Mouse (Mus musculus) stomach, embryonic 16.5 days (tissue): ENCODE measurements around the gene Pop5. TPM values are rescaled to one million over a fixed set of nuclear protein-coding genes. Genes with fewer than 3 reads are reported as not detected.

Experiments
- ATAC-seq: fragments of 200-750 bp; cut with Nextera tagmentation; 2 replicates; pipeline ENCODE4 v1.8.0; 2017; ENCODE audit warnings: moderate number of reproducible peaks, moderate TSS enrichment; ENCODE audit not compliant: insufficient read depth, low FRiP score
- H3K27ac ChIP-seq: fragments of 300-500 bp; sonication (generic); 2 replicates; pipeline ENCODE4 v1.5.1; 2014; ENCODE audit warnings: low read length
- H3K27me3 ChIP-seq: fragments of 300-500 bp; sonication (generic); 2 replicates; pipeline ENCODE4 v1.6.1; 2014; ENCODE audit warnings: low read length, control low read depth, mixed read lengths; ENCODE audit not compliant: control insufficient read depth, insufficient read depth
- H3K36me3 ChIP-seq: fragments of 300-500 bp; sonication (generic); 2 replicates; pipeline ENCODE4 v1.6.1; 2014; ENCODE audit warnings: low read length; ENCODE audit not compliant: control insufficient read depth, insufficient read depth
- H3K4me1 ChIP-seq: fragments of 300-500 bp; sonication (generic); 2 replicates; pipeline ENCODE4 v1.6.1; 2014; ENCODE audit warnings: low read length, control low read depth, mixed read lengths; ENCODE audit not compliant: control insufficient read depth, insufficient read depth
- H3K4me2 ChIP-seq: fragments of 300-500 bp; sonication (generic); 2 replicates; pipeline ENCODE4 v1.6.1; 2014; ENCODE audit warnings: low read depth, low read length, mixed read lengths
- H3K4me3 ChIP-seq: fragments of 300-500 bp; sonication (generic); replicated peaks from 2 replicates; pipeline ENCODE4 v1.5.1; 2014; ENCODE audit warnings: mild to moderate bottlenecking, low read length
- H3K9ac ChIP-seq: fragments of 300-500 bp; sonication (generic); 2 replicates; pipeline ENCODE4 v1.6.1; 2014; ENCODE audit warnings: low read length
- H3K9me3 ChIP-seq: fragments of 300-500 bp; sonication (generic); replicated peaks from 2 replicates; pipeline ENCODE4 v1.6.1; 2016; ENCODE audit warnings: low read length, control low read depth; ENCODE audit not compliant: control insufficient read depth
- WGBS: fragments of 180-500 bp; shearing (Covaris S2); extraction: QIAGEN DNeasy Blood & Tissue Kit; methylation state at CpG from one replicate; pipeline ENCODE4 v1.1.7; 2014; 5-methylcytosine and 5-hydroxymethylcytosine counted together
- polyA plus RNA-seq: library from polyadenylated mRNA; unstranded; fragments of >200 nt; fragmentation: Nextera tagmentation; extraction: Ambion mirVana; gene quantifications from 2 replicates; pipeline ENCODE4 v1.2.1, GENCODE M21; 2015

Gene Pop5
- polyA plus RNA-seq, 1 experiment from 2014 or later: 100 TPM

DNA sequence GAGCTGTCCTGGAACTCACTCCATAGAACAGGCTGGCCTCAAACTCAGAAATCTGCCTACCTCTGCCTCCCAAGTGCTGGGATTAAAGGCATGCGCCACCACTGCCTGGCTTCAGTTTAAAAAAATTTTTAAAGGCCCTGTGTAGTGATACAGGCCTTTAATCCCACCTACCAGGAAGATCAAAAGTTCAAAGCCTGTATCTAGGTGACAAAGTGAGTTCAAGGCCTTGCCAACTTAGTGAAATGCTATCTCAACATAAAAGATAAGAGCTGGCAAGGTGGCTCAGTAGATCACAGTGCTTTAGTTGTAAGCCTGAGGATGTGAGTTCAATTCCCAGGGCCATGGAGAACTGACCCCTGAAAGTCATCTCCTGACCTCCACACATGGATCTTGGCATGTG, 42.4 kb downstream of the Pop5 start:
- Histone ChIP-seq H3K4me1 (peaks cover 9% of the 10 kb centered on the region), H3K9ac (no peak overlapping the region), H3K27ac (no peak overlapping the region), H3K4me3 (no peak overlapping the region), H3K27me3 (no peaks in the 10 kb centered on the region), H3K4me2 (no peak overlapping the region), H3K9me3 (no peaks in the 10 kb centered on the region), H3K36me3 (no peaks in the 10 kb centered on the region)
- ATAC-seq: no peak
- 71% methylated on average over 1 of the region's 1 CpGs for WGBS

DNA sequence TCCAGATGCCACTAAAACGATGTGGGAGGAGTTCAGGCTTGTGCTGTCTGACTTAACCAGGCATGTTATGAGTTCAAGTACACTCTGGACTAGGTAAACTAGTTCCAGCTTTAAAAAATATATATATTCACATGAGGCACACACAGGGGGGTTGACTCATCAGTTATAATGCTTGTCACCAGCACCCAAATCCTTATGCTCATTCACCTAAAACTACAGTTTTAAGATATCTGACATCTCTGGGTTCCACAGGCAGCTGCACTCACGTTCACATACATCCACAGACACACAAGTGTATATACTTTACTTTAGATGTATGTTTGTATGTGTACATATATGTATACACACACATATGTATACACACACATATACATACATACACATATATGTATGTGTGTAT, 43.1 kb downstream of the Pop5 start:
- Histone ChIP-seq H3K4me1 (peaks cover 4% of the 10 kb centered on the region), H3K4me2 (no peak overlapping the region), H3K4me3 (no peak overlapping the region), H3K9ac (no peak overlapping the region), H3K27ac (no peak overlapping the region), H3K27me3 (no peaks in the 10 kb centered on the region), H3K9me3 (no peaks in the 10 kb centered on the region), H3K36me3 (no peaks in the 10 kb centered on the region)
- ATAC-seq: no peak
- 68% methylated on average over 2 of the region's 2 CpGs for WGBS

DNA sequence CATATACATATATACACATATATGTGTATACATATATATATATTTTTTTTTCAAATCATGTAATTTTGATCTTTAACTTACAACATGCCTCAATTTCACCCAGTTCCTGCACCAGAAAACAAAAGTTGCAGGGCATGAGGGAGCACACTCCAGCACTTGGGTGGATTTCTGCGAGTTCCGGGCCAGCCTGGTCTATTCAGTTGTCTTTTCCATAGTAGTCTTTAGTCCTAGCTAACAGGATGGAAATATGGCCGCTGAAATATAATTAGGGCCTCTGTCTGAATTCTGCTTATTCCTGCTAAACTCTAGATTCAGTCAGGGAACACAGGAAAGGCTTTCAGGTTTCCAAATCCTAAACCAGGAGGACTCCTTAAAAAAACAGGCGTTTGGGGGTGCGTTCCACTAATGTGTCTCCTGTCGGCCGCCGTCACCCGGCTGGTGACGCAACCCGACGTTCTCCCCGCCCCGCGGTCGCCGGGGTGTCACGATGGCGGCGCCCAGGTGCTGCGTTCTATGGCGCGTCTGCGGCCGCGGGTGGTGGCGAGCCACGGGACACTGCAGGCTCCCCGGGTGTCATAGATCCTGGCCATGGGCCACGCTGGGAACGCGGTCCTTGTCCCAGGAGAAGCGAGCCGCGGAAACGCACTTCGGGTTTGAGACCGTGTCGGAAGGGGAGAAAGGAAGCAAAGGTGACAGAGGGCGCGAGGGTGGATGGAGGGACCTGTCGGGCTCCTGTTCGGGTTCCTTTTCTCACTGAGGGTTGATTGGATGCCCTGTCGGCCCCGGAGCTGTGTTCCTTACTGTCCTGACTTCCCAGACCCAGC, 43.8 kb downstream of the Pop5 start, which contains the start of gene Coq5:
Coq5 (plus strand) TSS at position 441 of the 824 bp plus-strand sequence.
- Histone ChIP-seq H3K4me1 (peaks cover 4% of the 10 kb centered on the region), H3K4me2 (peak within 1 kb of the TSS; percentile 94), H3K27me3 (no peaks in the 10 kb centered on the region), H3K9ac (peak within 1 kb of the TSS; percentile 90), H3K27ac (no peak within 1 kb of the TSS; the same call in 1 of the 2 replicates), H3K36me3 (0 out of 2 replicates have a peak, but pooled peaks cover 6% of the 10 kb centered on the region), H3K9me3 (no peaks in the 10 kb centered on the region), H3K4me3 (peak within 1 kb of the TSS; percentile 93)
- ATAC-seq: peak; percentile 88
- WGBS: 4% methylated on average over 45 of the region's 45 CpGs

DNA sequence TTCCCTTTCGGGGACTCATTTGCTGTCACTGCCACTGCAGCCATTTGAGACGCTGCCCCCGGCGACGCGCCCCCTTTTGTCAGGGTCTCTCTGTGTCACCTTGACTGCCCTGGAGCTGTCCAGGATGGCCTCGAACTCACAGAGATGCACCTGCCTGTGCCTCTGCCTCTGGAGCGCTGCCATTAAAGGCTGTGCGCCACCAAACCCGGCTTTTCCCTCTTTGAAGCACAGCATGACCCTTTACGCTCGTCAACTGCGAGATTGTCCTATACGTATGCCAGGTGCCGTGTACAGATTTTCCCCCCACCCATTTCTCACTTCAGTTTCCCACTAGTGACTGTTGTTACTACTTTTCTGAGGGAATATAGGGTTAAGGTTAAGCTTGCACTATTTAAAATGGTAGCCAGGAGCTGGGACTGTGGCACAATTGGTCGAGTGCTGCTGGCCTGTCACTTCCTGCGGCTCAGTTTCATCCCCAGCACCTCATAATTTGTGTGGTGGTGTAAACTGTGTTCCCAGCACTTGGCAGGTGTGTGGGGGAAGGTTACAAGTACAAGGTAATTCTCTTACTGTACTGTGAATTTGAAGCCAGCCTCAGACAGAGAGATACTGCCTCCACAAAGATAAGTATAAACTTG, 44.5 kb downstream of the Pop5 start:
- H3K9ac ChIP-seq: peak overlapping the region; percentile 90
- H3K36me3 ChIP-seq: 0 out of 2 replicates have a peak, but pooled peaks cover 8% of the 10 kb centered on the region
- peaks cover 4% of the 10 kb centered on the region for H3K4me1 ChIP-seq
- no peaks in the 10 kb centered on the region for H3K9me3 ChIP-seq
- ATAC-seq: no peak
- no peaks in the 10 kb centered on the region for H3K27me3 ChIP-seq
- peak overlapping the region; percentile 93 for H3K4me3 ChIP-seq
- H3K4me2 ChIP-seq: peak overlapping the region; percentile 94
- WGBS: 4% methylated on average over 17 of the region's 17 CpGs
- H3K27ac ChIP-seq: no peak overlapping the region; the same call in 1 of the 2 replicates

DNA sequence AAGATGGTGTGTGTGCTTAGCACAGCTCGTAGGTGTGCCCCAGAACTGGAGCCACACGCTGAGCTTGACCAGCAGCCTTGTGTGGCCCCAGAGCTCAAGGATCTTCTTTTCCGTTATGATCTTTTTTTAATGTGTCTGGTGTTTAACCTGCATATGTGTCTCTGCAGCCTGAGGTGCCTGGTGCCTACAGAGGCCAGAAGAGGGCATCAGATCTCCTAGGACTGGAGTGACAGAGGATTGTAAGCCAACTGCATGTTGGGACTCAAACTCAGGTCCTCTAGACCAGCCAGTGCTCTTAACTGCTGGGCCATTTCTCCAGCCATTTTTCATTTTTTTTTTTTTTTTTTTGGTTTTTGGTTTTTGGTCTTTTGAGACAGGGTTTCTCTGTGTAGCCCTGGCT, 49.1 kb downstream of the Pop5 start:
- Histone ChIP-seq H3K9ac (no peak overlapping the region), H3K27ac (no peak overlapping the region), H3K27me3 (no peaks in the 10 kb centered on the region), H3K36me3 (0 out of 2 replicates have a peak, but pooled peaks cover 14% of the 10 kb centered on the region), H3K4me1 (peaks cover 4% of the 10 kb centered on the region), H3K9me3 (no peaks in the 10 kb centered on the region), H3K4me2 (no peak overlapping the region), H3K4me3 (no peak overlapping the region)
- 91% methylated on average over 3 of the region's 3 CpGs for WGBS
- ATAC-seq: no peak

DNA sequence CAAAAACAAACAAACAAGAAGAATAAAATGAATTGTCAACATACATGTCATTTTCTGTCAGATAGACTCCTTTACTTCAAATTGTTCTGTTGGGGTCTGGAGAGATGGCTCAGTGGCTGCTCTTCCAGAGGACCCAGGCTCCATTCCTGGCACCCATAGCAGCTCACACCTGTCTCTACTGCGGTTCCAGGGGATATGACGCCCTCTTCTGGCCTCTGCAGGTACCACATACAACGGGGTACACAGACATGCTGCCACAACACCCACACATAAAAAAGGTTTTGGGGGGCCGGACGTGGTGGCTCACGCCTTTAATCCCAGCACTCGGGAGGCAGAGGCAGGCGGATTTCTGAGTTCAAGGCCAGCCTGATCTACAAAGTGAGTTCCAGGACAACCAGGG, 58.5 kb downstream of the Pop5 start:
- H3K4me2 ChIP-seq: no peak overlapping the region
- no peak overlapping the region for H3K9ac ChIP-seq
- no peak overlapping the region for H3K4me3 ChIP-seq
- peaks cover 15% of the 10 kb centered on the region for H3K36me3 ChIP-seq
- peaks cover 23% of the 10 kb centered on the region for H3K4me1 ChIP-seq
- no peak for ATAC-seq
- H3K9me3 ChIP-seq: no peaks in the 10 kb centered on the region
- no peaks in the 10 kb centered on the region for H3K27me3 ChIP-seq
- WGBS: 83% methylated on average over 8 of the region's 8 CpGs
- no peak overlapping the region for H3K27ac ChIP-seq

Other genes with a start within 250 kb of the Pop5 start
- gene Sppl3, start 224.7 kb upstream of the Pop5 start, polyA plus RNA-seq: 9.6 and 10.6 TPM in 2 replicates
- 20.2 and 27.8 TPM in 2 replicates for gene Gm10401, start 137.5 kb upstream of the Pop5 start, polyA plus RNA-seq
- gene Acads, start 116.5 kb upstream of the Pop5 start, polyA plus RNA-seq: 50.8 and 53.3 TPM in 2 replicates
- gene Unc119b, start 100.9 kb upstream of the Pop5 start, polyA plus RNA-seq: 22.2 and 25.4 TPM in 2 replicates
- 66.2 and 68.8 TPM in 2 replicates for gene Mlec, start 77.7 kb upstream of the Pop5 start, polyA plus RNA-seq
- 0.65 and 1.4 TPM in 2 replicates for gene Cabp1, start 41.5 kb upstream of the Pop5 start, polyA plus RNA-seq
- gene Rnf10, start 37.1 kb downstream of the Pop5 start, polyA plus RNA-seq: 85.1 and 99.8 TPM in 2 replicates
- gene Coq5, start 43.8 kb downstream of the Pop5 start, polyA plus RNA-seq: 46.5 and 49.2 TPM in 2 replicates
- gene Dynll1, start 65.2 kb downstream of the Pop5 start, polyA plus RNA-seq: 1,419 and 1,514 TPM in 2 replicates
- gene Srsf9, start 91.3 kb downstream of the Pop5 start, polyA plus RNA-seq: 111 and 127 TPM in 2 replicates
- 21.3 and 24.5 TPM in 2 replicates for gene Gatc, start 105.3 kb downstream of the Pop5 start, polyA plus RNA-seq
- 49.4 and 60.9 TPM in 2 replicates for gene Triap1, start 105.4 kb downstream of the Pop5 start, polyA plus RNA-seq
- gene Cox6a1, start 113.1 kb downstream of the Pop5 start, polyA plus RNA-seq: 927 and 1,043 TPM in 2 replicates
- 3.5 and 4.9 TPM in 2 replicates for gene Msi1, start 193.8 kb downstream of the Pop5 start, polyA plus RNA-seq
- 16.6 and 20.5 TPM in 2 replicates for gene Pla2g1b, start 230.4 kb downstream of the Pop5 start, polyA plus RNA-seq
- gene Sirt4, start 248.9 kb downstream of the Pop5 start, polyA plus RNA-seq: 24.4 and 28.0 TPM in 2 replicates